Mouse (Mus musculus): ENCODE measurements around the gene Rec114. TPM values are rescaled to one million over a fixed set of nuclear protein-coding genes. Genes with fewer than 3 reads are reported as not detected.
A peak's percentile ranks its signal among the peaks of the same experiment; 100 is the strongest.

Rec114 gene
- 0.79 and 1.0 TPM in 2 replicates for polyA plus RNA-seq (2015; fragmentation: Nextera tagmentation; extraction: Ambion mirVana)

DNA sequence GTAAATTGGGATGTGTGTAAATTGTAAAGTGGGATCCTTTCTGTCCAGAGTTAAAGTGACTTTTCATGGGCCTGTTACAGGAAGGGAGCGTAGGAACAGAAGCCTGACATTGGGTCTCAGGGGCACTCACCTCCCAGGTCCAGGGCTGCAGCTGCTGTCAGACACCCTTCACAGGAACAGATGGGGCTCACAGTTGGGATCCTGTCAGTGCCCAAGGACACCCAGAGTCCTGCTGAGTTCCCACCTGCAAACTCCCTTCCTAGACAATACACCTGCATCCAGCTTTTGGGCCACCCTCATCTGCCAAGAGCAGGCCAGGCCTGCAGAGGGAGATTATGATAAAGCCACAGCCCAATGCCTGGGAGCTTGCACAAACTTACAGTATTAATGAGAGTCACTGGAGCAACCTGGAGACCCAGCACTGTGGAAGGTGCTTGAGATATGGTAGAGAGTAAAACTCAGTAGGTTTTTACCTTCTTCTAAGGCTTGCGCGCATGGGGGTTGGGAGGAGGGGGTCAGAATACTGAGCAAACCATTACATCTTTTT, at the start of gene Rec114:
Gene Rec114, minus strand, starts transcription at position 263 of the 547 bp plus-strand sequence.
- ATAC-seq (ENCODE audit: low FRiP score, low TSS enrichment) = no peak
- WGBS = 92% methylated on average over 3 of the region's 3 CpGs

GRCm38 (mm10) chr9:58789476-58789875, 45.7 kb upstream of the Rec114 start:
- no peak overlapping the region for H3K27ac ChIP-seq (replicated peaks)
- ATAC-seq (ENCODE audit: low FRiP score, low TSS enrichment) (no peak), DNase-seq (ENCODE audit: low spot score) (no peak)
- H3K9me3 ChIP-seq (ENCODE audit: control insufficient read depth, low read length) = no peaks in the 10 kb centered on the region
- no peaks in the 10 kb centered on the region for H3K4me1 ChIP-seq (replicated peaks; ENCODE audit: control insufficient read depth, insufficient read depth)
- no peaks in the 10 kb centered on the region for H3K27me3 ChIP-seq (ENCODE audit: control insufficient read depth, insufficient read depth, low read length)
- 88% methylated on average over 3 of the region's 3 CpGs for WGBS
- H3K4me3 ChIP-seq (ENCODE audit: low read depth, low read length) = no peak overlapping the region
- H3K9ac ChIP-seq (ENCODE audit: low read length) = no peak overlapping the region
- H3K4me2 ChIP-seq (replicated peaks; ENCODE audit: low read depth) = no peak overlapping the region
- no peaks in the 10 kb centered on the region for H3K36me3 ChIP-seq (ENCODE audit: control insufficient read depth, insufficient read depth, low read length)
- TF ChIP-seq EP300 (optimal IDR thresholded peaks at IDR 0.05) (no peak), CTCF (IDR thresholded peaks at IDR 0.05; ENCODE audit: low read depth) (no peak)

More for the DNA sequence above, at the start of gene Rec114:
- no peak for DNase-seq (ENCODE audit: low spot score)
- Histone ChIP-seq H3K36me3 (ENCODE audit: control insufficient read depth, insufficient read depth, low read length) (no peaks in the 10 kb centered on the region), H3K9me3 (ENCODE audit: control insufficient read depth, low read length) (no peaks in the 10 kb centered on the region), H3K27me3 (ENCODE audit: control insufficient read depth, insufficient read depth, low read length) (no peaks in the 10 kb centered on the region), H3K4me3 (ENCODE audit: low read depth, low read length) (no peak within 1 kb of the TSS), H3K4me1 (replicated peaks; ENCODE audit: control insufficient read depth, insufficient read depth) (no peaks in the 10 kb centered on the region), H3K9ac (ENCODE audit: low read length) (no peak within 1 kb of the TSS), H3K4me2 (replicated peaks; ENCODE audit: low read depth) (no peak within 1 kb of the TSS), H3K27ac (replicated peaks) (no peak within 1 kb of the TSS)
- no peak for TF ChIP-seq CTCF (IDR thresholded peaks at IDR 0.05; ENCODE audit: low read depth)
- no peak for TF ChIP-seq EP300 (optimal IDR thresholded peaks at IDR 0.05)

- no peaks in the 10 kb centered on the region for H3K36me3 ChIP-seq (ENCODE audit: control insufficient read depth, insufficient read depth, low read length)
- WGBS = 16% methylated on average over 2 of the region's 2 CpGs
- no peak for TF ChIP-seq EP300 (optimal IDR thresholded peaks at IDR 0.05)
- peak; percentile 55 for TF ChIP-seq CTCF (IDR thresholded peaks at IDR 0.05; ENCODE audit: low read depth)
- no peak overlapping the region for H3K4me2 ChIP-seq (replicated peaks; ENCODE audit: low read depth)
- no peaks in the 10 kb centered on the region for H3K4me1 ChIP-seq (replicated peaks; ENCODE audit: control insufficient read depth, insufficient read depth)
- no peak overlapping the region for H3K4me3 ChIP-seq (ENCODE audit: low read depth, low read length)
- DNase-seq (ENCODE audit: low spot score) = no peak
- ATAC-seq (ENCODE audit: low FRiP score, low TSS enrichment) = no peak
- H3K27me3 ChIP-seq (ENCODE audit: control insufficient read depth, insufficient read depth, low read length) = no peaks in the 10 kb centered on the region
- no peak overlapping the region for H3K9ac ChIP-seq (ENCODE audit: low read length)
- H3K27ac ChIP-seq (replicated peaks) = no peak overlapping the region
- H3K9me3 ChIP-seq (ENCODE audit: control insufficient read depth, low read length) = no peaks in the 10 kb centered on the region
Observed at GRCm38 (mm10) chr9:58775363-58775762, 31.6 kb upstream of the Rec114 start.

DNA sequence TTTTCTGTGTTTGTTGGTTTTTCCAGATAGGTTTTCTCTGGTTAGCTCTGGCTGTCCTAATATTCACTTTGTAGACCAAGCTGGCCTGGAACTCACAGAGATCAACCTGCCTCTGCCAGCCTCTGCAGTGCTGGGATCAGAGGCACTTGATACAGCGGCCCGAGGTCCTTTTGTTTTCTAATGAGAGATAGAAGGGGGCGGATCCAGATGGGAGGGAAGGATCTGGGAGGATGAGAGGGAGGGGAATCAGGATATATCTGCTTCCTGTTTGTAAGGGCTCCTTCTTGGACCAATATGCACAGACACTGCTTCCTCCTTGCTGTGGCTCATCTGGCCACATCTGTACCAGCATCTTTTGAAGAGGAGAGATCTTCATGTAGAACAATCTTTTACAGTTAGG, 31.0 kb upstream of the Rec114 start:
- TF ChIP-seq EP300 (optimal IDR thresholded peaks at IDR 0.05) = no peak
- TF ChIP-seq CTCF (IDR thresholded peaks at IDR 0.05; ENCODE audit: low read depth) = no peak
- no peaks in the 10 kb centered on the region for H3K36me3 ChIP-seq (ENCODE audit: control insufficient read depth, insufficient read depth, low read length)
- WGBS = 65% methylated on average over 3 of the region's 3 CpGs
- no peak for ATAC-seq (ENCODE audit: low FRiP score, low TSS enrichment)
- no peak overlapping the region for H3K4me3 ChIP-seq (ENCODE audit: low read depth, low read length)
- no peak overlapping the region for H3K9ac ChIP-seq (ENCODE audit: low read length)
- no peak overlapping the region for H3K27ac ChIP-seq (replicated peaks)
- no peak overlapping the region for H3K4me2 ChIP-seq (replicated peaks; ENCODE audit: low read depth)
- no peaks in the 10 kb centered on the region for H3K27me3 ChIP-seq (ENCODE audit: control insufficient read depth, insufficient read depth, low read length)
- no peaks in the 10 kb centered on the region for H3K4me1 ChIP-seq (replicated peaks; ENCODE audit: control insufficient read depth, insufficient read depth)
- DNase-seq (ENCODE audit: low spot score) = no peak
- no peaks in the 10 kb centered on the region for H3K9me3 ChIP-seq (ENCODE audit: control insufficient read depth, low read length)

DNA sequence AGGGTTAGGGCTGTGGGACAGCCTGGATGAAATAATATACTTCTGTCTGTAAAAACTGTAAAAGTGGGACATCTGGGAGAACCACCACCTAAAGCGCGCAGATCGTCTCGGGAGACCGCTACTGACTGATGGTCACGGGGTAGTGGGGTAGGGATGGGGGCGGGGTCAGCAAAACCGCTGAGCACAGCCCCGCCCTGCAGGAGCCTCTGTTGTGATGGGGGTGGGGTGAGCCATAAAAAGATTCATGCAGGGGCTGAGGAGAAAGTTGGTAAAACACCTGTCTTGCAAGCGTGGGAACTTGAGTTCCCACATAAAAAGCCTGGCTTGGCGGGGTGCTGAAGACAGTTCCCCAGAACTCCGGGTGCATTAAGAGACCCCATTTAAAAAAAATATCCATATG, 26.2 kb upstream of the Rec114 start:
- 55% methylated on average over 12 of the region's 12 CpGs for WGBS
- no peaks in the 10 kb centered on the region for H3K9me3 ChIP-seq (ENCODE audit: control insufficient read depth, low read length)
- no peak overlapping the region for H3K4me2 ChIP-seq (replicated peaks; ENCODE audit: low read depth)

More for the DNA sequence above, 26.2 kb upstream of the Rec114 start:
- no peaks in the 10 kb centered on the region for H3K4me1 ChIP-seq (replicated peaks; ENCODE audit: control insufficient read depth, insufficient read depth)
- no peak for TF ChIP-seq EP300 (optimal IDR thresholded peaks at IDR 0.05)
- TF ChIP-seq CTCF (IDR thresholded peaks at IDR 0.05; ENCODE audit: low read depth) = no peak
- no peak overlapping the region for H3K9ac ChIP-seq (ENCODE audit: low read length)
- no peaks in the 10 kb centered on the region for H3K36me3 ChIP-seq (ENCODE audit: control insufficient read depth, insufficient read depth, low read length)
- ATAC-seq (ENCODE audit: low FRiP score, low TSS enrichment) = no peak
- no peaks in the 10 kb centered on the region for H3K27me3 ChIP-seq (ENCODE audit: control insufficient read depth, insufficient read depth, low read length)
- no peak for DNase-seq (ENCODE audit: low spot score)
- no peak overlapping the region for H3K4me3 ChIP-seq (ENCODE audit: low read depth, low read length)
- no peak overlapping the region for H3K27ac ChIP-seq (replicated peaks)
